Mouse (Mus musculus) heart, adult 9 months (tissue): ENCODE measurements around the gene Gpx3.

Experiments
- DNase-seq, 2 experiments: peaks; one replicate each; pipeline ENCODE4 v3.0.0; 2022; ENCODE audit warnings: low spot score in 2 of 2

Gpx3 gene

GRCm38 (mm10) chr11:54911671-54912502 lies 9.6 kb downstream of the Gpx3 start:
- DNase-seq = no peak

GRCm38 (mm10) chr11:54912503-54913316 lies 10.5 kb downstream of the Gpx3 start:
- no peak for DNase-seq

- no peak for DNase-seq
These were observed 11.6 kb downstream of the Gpx3 start for GRCm38 (mm10) chr11:54913841-54914240.

DNA sequence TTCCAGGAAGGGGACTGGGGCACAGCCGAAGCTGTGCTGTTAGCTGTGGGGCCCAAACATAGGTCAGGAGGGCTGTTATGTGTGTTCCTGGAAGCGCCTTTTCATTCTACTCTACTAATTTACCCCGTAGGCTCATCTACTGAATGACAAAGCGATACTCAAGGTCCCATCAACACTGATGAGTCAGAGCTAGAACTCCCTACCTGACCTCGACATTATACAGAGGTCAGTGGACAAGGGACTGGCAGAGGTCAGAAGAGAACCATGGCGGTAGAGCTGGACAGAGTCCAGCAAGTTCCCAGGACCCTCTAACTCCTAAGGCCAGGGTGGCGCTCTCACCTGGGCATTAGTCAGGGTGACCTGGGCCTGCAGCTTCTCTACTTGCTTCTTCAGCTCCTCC lies 15.2 kb downstream of the Gpx3 start:
- no peak for DNase-seq

GRCm38 (mm10) chr11:54918273-54918672 lies 16.0 kb downstream of the Gpx3 start:
- no peak for DNase-seq

DNA sequence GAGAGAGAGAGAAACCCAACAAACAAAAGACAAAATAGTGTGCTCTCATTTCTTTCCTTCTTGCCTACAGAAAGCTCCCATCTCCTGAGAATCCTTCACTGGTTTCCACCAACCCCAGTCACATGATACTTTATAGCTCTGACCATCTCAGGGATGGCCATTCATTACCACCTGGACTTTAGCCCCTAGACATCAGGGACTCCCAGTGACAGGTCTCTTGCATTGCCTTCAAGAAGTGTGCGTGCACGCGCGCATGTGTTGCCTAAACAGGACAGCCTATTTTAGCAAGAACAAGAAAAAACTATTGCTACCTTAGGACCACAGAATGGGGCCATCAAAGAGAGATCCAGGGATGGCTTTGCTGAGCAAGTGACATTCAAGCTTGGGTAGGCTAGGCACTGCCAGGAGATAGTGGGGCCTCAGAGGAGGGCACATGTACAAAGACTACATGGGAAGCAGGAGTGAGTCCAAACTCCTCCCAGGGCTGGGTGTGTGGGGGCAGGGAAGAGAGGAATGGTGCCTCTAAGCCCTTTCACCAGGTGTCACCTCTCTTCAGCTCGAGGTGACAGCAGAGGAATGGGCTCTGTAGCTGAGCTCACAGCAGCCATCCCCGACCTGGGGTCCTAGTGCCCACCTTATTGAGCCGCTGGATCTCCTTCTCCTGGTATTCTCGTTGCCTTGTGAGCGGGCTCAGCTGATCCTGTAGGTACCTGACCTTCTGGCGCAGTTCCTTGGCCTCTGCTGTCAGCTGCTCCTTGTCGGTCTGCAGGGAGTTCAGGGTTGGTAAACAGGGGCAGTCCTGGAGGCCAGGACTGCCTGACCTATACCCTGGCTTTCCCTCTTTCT lies 18.1 kb downstream of the Gpx3 start:
- DNase-seq = no peak

GRCm38 (mm10) chr11:54920973-54921580 lies 18.8 kb downstream of the Gpx3 start:
- no peak for DNase-seq

GRCm38 (mm10) chr11:54921798-54922197 lies 19.5 kb downstream of the Gpx3 start:
- DNase-seq = peak in 1 of 2 experiments; percentile 54

DNA sequence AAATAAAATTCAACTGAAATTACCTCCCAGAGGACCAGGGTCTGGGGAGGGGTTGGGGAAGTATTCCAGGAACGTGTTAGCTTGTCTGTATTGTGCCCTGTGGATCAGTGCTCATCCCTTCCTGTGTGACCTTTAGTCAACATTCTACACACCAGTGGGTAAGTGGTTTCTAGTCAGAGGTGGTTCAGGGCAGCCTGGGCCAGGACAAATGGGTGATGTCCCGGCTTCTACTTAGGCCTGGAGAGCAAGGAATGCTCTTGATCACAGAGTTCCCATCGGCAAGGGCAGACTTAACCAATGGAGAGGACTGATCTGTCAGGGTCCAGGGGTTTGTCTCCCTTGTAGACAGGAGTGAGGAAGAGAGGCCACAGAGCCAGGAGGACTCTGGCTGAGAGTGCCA lies 20.2 kb downstream of the Gpx3 start:
- DNase-seq = no peak

- no peak for DNase-seq
These were observed 21.9 kb downstream of the Gpx3 start for GRCm38 (mm10) chr11:54924145-54924544.

DNA sequence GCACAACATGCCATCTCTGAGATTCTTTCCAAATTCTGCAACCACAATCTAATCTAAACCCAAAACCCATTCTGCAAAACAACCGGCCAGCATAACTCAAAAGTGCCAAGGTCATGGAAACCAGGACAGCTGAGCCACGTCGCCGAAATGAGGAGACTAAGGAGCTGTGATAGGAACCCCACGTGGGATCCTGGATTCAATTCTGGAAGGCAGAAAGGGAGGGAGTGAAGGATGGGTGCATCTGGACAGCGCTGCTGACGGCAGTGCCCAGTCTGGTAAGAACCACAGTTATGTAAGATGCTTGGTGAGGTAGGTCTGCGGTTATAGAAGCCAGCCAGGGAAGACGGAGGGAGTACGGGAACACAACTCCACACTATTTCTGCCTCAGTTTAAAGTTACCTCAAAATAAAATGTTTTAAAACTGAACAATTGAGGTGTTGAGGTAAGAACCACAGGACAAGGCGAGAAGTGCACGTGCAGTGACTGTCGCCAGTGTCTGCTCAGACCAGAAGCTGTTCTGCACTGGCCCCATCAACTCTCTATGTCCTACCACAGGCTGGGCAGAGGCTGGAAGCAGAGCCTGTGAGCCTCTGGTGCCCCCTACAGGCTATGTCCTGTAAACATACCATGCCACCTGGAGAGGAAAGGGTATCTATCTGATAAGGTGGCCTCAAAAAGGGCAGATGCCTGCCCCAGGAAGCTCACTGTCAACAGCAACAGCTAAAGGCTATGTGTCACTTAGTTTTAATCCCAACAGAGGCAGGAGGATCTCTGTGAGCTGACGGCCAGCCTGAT lies 25.3 kb downstream of the Gpx3 start:
- peak; percentile 47 to 74 for DNase-seq

GRCm38 (mm10) chr11:54928219-54928618 lies 26.0 kb downstream of the Gpx3 start:
- no peak for DNase-seq

- no peak for DNase-seq
These were observed 26.6 kb downstream of the Gpx3 start for GRCm38 (mm10) chr11:54928886-54929285.

DNA sequence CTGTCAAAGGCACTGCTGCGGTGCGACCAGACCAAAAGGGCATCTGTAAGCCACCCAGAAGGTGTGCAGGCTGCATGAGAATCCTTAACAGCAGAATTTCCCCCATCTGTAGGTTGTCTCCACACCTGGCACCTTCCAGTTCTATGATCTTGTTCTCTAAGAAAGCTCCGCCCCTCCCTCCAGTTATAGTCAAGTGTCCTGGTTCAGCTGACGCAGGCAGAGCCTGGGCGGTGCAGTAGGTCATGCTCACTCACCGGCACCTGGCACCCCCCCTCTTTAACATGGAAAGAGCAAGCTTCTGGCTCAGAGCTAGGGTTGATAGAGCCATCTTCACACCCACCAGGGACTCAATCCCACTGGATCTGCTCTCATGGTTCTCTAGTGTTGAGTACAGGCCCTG lies 27.0 kb downstream of the Gpx3 start:
- no peak for DNase-seq

DNA sequence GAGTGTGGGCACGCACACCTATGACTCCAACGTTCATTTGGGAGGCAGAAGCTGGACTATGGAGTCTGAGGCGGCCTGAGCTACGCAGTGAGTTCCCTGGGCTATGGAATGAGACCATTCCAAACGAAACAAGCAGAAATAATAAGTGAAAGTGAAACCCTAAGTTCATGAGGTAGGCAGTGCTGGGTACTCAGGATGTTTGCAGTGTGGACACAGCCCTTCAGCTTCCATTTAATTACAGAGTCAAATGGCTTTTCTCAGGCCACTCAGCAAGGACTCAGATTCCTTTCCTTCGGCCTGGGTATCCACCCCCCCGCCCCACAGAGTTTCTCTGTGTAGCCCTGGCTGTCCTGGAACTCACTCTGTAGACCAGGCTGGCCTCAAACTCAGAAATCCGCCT lies 27.5 kb downstream of the Gpx3 start:
- no peak for DNase-seq

- DNase-seq = peak in 1 of 2 experiments; percentile 38
These were observed 28.2 kb downstream of the Gpx3 start for GRCm38 (mm10) chr11:54930318-54930979.

DNA sequence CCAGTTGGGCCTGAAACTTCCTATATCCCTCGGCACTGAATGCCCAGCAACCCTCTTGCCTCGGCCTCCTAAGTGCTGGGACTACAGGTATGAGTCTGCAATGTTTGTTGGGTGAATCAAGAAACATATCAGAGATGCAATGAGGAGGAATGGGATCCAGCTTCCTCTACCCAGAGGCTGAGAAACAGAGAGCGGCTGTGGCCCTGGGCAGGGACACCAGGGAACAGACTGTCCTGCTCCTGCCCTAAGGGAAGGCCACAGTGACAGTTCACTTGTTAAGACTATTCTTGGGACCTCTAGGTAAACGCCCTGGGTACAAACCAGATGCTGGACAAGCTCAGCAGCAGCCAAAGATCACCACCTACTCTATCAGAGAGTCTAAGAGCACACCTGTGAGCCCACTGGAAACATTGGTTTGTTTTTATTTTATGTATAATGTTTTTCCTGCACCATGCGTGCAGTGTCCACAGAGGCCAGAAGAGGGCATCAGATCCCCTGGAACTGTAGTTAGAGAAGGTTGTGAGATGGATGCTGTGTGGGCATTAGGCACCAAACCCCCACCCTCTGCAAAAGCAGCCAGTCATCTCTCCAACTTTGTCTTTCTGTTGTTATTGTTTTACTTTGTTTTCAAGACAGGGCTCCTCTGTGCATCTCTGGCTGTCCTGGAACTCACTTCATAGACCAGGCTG lies 29.3 kb downstream of the Gpx3 start:
- no peak for DNase-seq

DNA sequence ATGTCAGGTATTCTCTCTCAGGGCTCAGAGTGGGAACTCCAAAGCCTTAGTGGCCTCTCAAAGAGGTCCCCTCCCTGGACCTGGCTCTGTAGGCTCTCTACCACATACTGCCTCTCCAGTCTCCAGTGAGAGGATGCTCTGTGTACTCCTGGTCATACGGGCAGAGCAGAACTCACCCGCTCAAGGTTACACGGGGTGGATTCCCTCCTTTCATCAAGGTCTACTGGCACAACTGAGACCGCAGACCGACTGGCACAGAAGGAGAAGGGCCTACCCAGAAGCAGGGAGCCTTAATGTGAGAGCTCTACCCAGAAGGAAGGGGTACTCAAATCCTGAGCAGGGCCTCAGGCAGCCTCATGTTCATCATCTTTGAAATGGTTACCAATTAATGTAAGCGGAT lies 30.3 kb downstream of the Gpx3 start:
- no peak for DNase-seq

GRCm38 (mm10) chr11:54934198-54934597 lies 31.9 kb downstream of the Gpx3 start:
- no peak for DNase-seq
